Mouse (Mus musculus): Measurements from ENCODE around the gene Car14.

GRCm38 (mm10) chr3:95907613-95908012 is 3.1 kb upstream of the Car14 start:
- no peak for TF ChIP-seq GATA1 (IDR thresholded peaks at IDR 0.05; ENCODE audit: low read length)
- TF ChIP-seq TAL1 (IDR thresholded peaks at IDR 0.05; ENCODE audit: low read length) = no peak
